Mouse (Mus musculus): ENCODE measurements around the gene Map4k3.

GRCm38 (mm10) chr17:80632354-80632753 is 95.9 kb downstream of the Map4k3 start:
- TF ChIP-seq CTCF (IDR thresholded peaks at IDR 0.05) (no peak), EP300 (IDR thresholded peaks at IDR 0.05) (no peak)

Measured in lung, postnatal 0 days (tissue).